Mouse (Mus musculus) T-helper 17 cell (primary cell): Measurements from ENCODE around the gene Nptxr.

Experiments used
- in situ Hi-C, 2 experiments: fragments of 300-600 bp; cut with MboI, MseI; formaldehyde crosslinking; loops; 1 replicate in 1 of 2; 2 replicates in 1 of 2; pipeline ENCODE4 v1.15.1; 2025; ENCODE audit warnings: high pct_unique_total_duplicates in 2 of 2

Gene Nptxr

GRCm38 (mm10) chr15:79823588-79824280 lies 19.2 kb upstream of the Nptxr start:
- in situ Hi-C loops, result no loop called here

- in situ Hi-C loops, result no loop called here
Observed at GRCm38 (mm10) chr15:79822265-79823199, 18.0 kb upstream of the Nptxr start.

GRCm38 (mm10) chr15:79818325-79818724 lies 13.8 kb upstream of the Nptxr start:
- in situ Hi-C loops, result loop anchor here (10.0 kb wide), 2 partner anchors 246 to 254 kb away; no protein-coding TSS in a partner anchor

- in situ Hi-C loops, result loop anchor here (10.0 kb wide), 2 partner anchors 249 to 251 kb away; no protein-coding TSS in a partner anchor
Observed at GRCm38 (mm10) chr15:79813666-79814258, 9.2 kb upstream of the Nptxr start.

GRCm38 (mm10) chr15:79812840-79813239 lies 8.3 kb upstream of the Nptxr start:
- in situ Hi-C loops, result loop anchor here (10.0 kb wide), 2 partner anchors 248 to 252 kb away; no protein-coding TSS in a partner anchor

GRCm38 (mm10) chr15:79810997-79811396 lies 6.4 kb upstream of the Nptxr start:
- in situ Hi-C loops, result loop anchor here (10.0 kb wide), 2 partner anchors 246 to 254 kb away; no protein-coding TSS in a partner anchor

GRCm38 (mm10) chr15:79810061-79810460 lies 5.5 kb upstream of the Nptxr start:
- in situ Hi-C loops, result loop anchor here (10.0 kb wide), 2 partner anchors 245 to 255 kb away; no protein-coding TSS in a partner anchor

GRCm38 (mm10) chr15:79808658-79809057 lies 4.1 kb upstream of the Nptxr start:
- in situ Hi-C loops, result no loop called here

- in situ Hi-C loops, result no loop called here
Observed at GRCm38 (mm10) chr15:79808114-79808513, 3.5 kb upstream of the Nptxr start.

GRCm38 (mm10) chr15:79807050-79807449 lies 2.5 kb upstream of the Nptxr start:
- in situ Hi-C loops, result no loop called here

- in situ Hi-C loops, result no loop called here
Observed at GRCm38 (mm10) chr15:79805246-79805645, 680 bp upstream of the Nptxr start.

GRCm38 (mm10) chr15:79803533-79804351 lies 824 bp downstream of the Nptxr start:
- in situ Hi-C loops, result no loop called here

GRCm38 (mm10) chr15:79802304-79802703 lies 2.3 kb downstream of the Nptxr start:
- in situ Hi-C loops, result no loop called here

- in situ Hi-C loops, result no loop called here
Observed at GRCm38 (mm10) chr15:79801646-79802045, 2.9 kb downstream of the Nptxr start.

GRCm38 (mm10) chr15:79800701-79801100 lies 3.9 kb downstream of the Nptxr start:
- in situ Hi-C loops, result no loop called here

- in situ Hi-C loops, result loop anchor here in 1 of 2 experiments (10.0 kb wide), 1 partner anchor 1536 kb away; no protein-coding TSS in a partner anchor
Observed at GRCm38 (mm10) chr15:79798591-79798990, 6.0 kb downstream of the Nptxr start.

GRCm38 (mm10) chr15:79797680-79798079 lies 6.9 kb downstream of the Nptxr start:
- in situ Hi-C loops, result loop anchor here in 1 of 2 experiments (10.0 kb wide), 1 partner anchor 1537 kb away; no protein-coding TSS in a partner anchor

GRCm38 (mm10) chr15:79797096-79797495 lies 7.5 kb downstream of the Nptxr start:
- in situ Hi-C loops, result loop anchor here in 1 of 2 experiments (10.0 kb wide), 1 partner anchor 1538 kb away; no protein-coding TSS in a partner anchor

- in situ Hi-C loops, result loop anchor here in 1 of 2 experiments (10.0 kb wide), 1 partner anchor 1539 kb away; no protein-coding TSS in a partner anchor
Observed at GRCm38 (mm10) chr15:79796256-79796655, 8.3 kb downstream of the Nptxr start.

- in situ Hi-C loops, result loop anchor here in 1 of 2 experiments (10.0 kb wide), 1 partner anchor 1541 kb away; no protein-coding TSS in a partner anchor
Observed at GRCm38 (mm10) chr15:79794173-79794572, 10.4 kb downstream of the Nptxr start.
